Mouse (Mus musculus): Measurements from ENCODE around the gene 1600014C23Rik. TPM values are rescaled to one million over a fixed set of nuclear protein-coding genes. Genes with fewer than 3 reads are reported as not detected.

1600014C23Rik gene
- total and polyA plus RNA-seq, 2 experiments from 2014 or later = not detected

DNA sequence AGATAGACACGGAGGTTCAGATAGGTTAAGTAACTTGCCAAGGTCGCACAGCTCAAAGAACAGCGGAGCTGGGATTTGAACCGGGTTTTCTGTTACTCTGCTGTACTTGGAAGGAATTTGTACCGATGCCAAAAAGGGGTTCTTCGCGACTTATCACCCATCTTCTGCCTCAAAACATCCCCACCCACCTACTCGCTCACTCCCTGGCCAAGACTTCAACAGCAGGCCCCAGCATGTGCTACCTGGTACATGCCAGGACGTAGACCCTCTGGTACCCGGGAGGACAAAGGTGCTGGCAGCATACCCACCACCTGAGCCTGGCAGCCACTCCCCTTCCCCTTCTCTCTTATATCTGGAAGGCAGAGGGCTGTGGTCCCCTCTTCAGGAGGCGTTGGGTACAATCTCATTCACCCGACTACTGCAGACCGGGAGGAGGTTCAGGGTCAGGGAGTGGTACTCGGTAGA is 48.9 kb downstream of the 1600014C23Rik start:
- 0 out of 2 replicates have a peak, but pooled peaks have one; percentile 2 for ATAC-seq
- DNase-seq = peak; percentile 60
- Histone ChIP-seq H3K9me3 (ENCODE audit: low read length) (no peaks in the 10 kb centered on the region), H3K27me3 (ENCODE audit: insufficient read depth, low read length) (no peaks in the 10 kb centered on the region), H3K4me3 (ENCODE audit: low read depth, low read length) (peak overlapping the region; percentile 78), H3K4me2 (ENCODE audit: low read depth) (peak overlapping the region; percentile 81), H3K4me1 (ENCODE audit: insufficient read depth) (peaks cover 16% of the 10 kb centered on the region; the same call in 1 of the 2 replicates), H3K36me3 (ENCODE audit: insufficient read depth) (no peaks in the 10 kb centered on the region), H3K9ac (peak overlapping the region; percentile 89), H3K27ac (ENCODE audit: low read depth, low read length) (peak overlapping the region; percentile 84)
- 21% methylated on average over 14 of the region's 14 CpGs for WGBS
- TF ChIP-seq CTCF (IDR thresholded peaks at IDR 0.05; ENCODE audit: low read depth) = no peak

Other genes with a start within 250 kb of the 1600014C23Rik start
- 19.2 and 20.8 TPM in 2 replicates for gene Aars2, start 227.0 kb downstream of the 1600014C23Rik start, total RNA-seq (2014; rRNA removed)
- 10.9 and 12.0 TPM in 2 replicates for gene Aars2, start 227.0 kb downstream of the 1600014C23Rik start, polyA plus RNA-seq (2015; fragmentation: Nextera tagmentation; extraction: Ambion mirVana)
- 1.0 and 1.4 TPM in 2 replicates for gene Tcte1, start 210.4 kb downstream of the 1600014C23Rik start, total RNA-seq (2014; rRNA removed)
- gene Tcte1, start 210.4 kb downstream of the 1600014C23Rik start, polyA plus RNA-seq (2015; fragmentation: Nextera tagmentation; extraction: Ambion mirVana) = 4.7 and 5.7 TPM in 2 replicates
- gene Tmem151b, start 184.2 kb downstream of the 1600014C23Rik start, total RNA-seq (2014; rRNA removed) = 79.2 and 79.6 TPM in 2 replicates
- 32.2 and 33.7 TPM in 2 replicates for gene Tmem151b, start 184.2 kb downstream of the 1600014C23Rik start, polyA plus RNA-seq (2015; fragmentation: Nextera tagmentation; extraction: Ambion mirVana)
- gene Nfkbie, start 178.1 kb downstream of the 1600014C23Rik start, total RNA-seq (2014; rRNA removed) = 2.8 and 3.1 TPM in 2 replicates
- 2.2 and 2.7 TPM in 2 replicates for gene Nfkbie, start 178.1 kb downstream of the 1600014C23Rik start, polyA plus RNA-seq (2015; fragmentation: Nextera tagmentation; extraction: Ambion mirVana)
- gene Slc35b2, start 170.0 kb downstream of the 1600014C23Rik start, total RNA-seq (2014; rRNA removed) = 80.9 and 87.0 TPM in 2 replicates
- gene Slc35b2, start 170.0 kb downstream of the 1600014C23Rik start, polyA plus RNA-seq (2015; fragmentation: Nextera tagmentation; extraction: Ambion mirVana) = 83.8 and 89.6 TPM in 2 replicates
- gene Hsp90ab1, start 160.6 kb downstream of the 1600014C23Rik start, total RNA-seq (2014; rRNA removed) = 1,283 and 1,351 TPM in 2 replicates
- gene Hsp90ab1, start 160.6 kb downstream of the 1600014C23Rik start, polyA plus RNA-seq (2015; fragmentation: Nextera tagmentation; extraction: Ambion mirVana) = 1,258 and 1,497 TPM in 2 replicates
- 68.3 and 84.5 TPM in 2 replicates for gene Slc29a1, start 134.2 kb downstream of the 1600014C23Rik start, total RNA-seq (2014; rRNA removed)
- 76.2 and 84.4 TPM in 2 replicates for gene Slc29a1, start 134.2 kb downstream of the 1600014C23Rik start, polyA plus RNA-seq (2015; fragmentation: Nextera tagmentation; extraction: Ambion mirVana)
- gene Mymx, start 131.7 kb downstream of the 1600014C23Rik start, total RNA-seq (2014; rRNA removed) = not detected in 2 replicates
- gene Mymx, start 131.7 kb downstream of the 1600014C23Rik start, polyA plus RNA-seq (2015; fragmentation: Nextera tagmentation; extraction: Ambion mirVana) = not detected in 2 replicates
- 0.85 and 1.3 TPM in 2 replicates for gene Capn11, start 74.5 kb downstream of the 1600014C23Rik start, total RNA-seq (2014; rRNA removed)
- gene Capn11, start 74.5 kb downstream of the 1600014C23Rik start, polyA plus RNA-seq (2015; fragmentation: Nextera tagmentation; extraction: Ambion mirVana) = 0.06 and 1.5 TPM in 2 replicates
- 25.3 and 40.2 TPM in 2 replicates for gene Mrpl14, start 47.5 kb downstream of the 1600014C23Rik start, total RNA-seq (2014; rRNA removed)
- gene Mrpl14, start 47.5 kb downstream of the 1600014C23Rik start, polyA plus RNA-seq (2015; fragmentation: Nextera tagmentation; extraction: Ambion mirVana) = 98.6 and 120 TPM in 2 replicates
- gene Tmem63b, start 46.9 kb downstream of the 1600014C23Rik start, total RNA-seq (2014; rRNA removed) = 198 and 228 TPM in 2 replicates
- 109 and 131 TPM in 2 replicates for gene Tmem63b, start 46.9 kb downstream of the 1600014C23Rik start, polyA plus RNA-seq (2015; fragmentation: Nextera tagmentation; extraction: Ambion mirVana)

Measured in forebrain, postnatal 0 days (tissue).